Mouse (Mus musculus): ENCODE results near the gene P2rx4. TPM values are rescaled to one million over a fixed set of nuclear protein-coding genes. Genes with fewer than 3 reads are reported as not detected.

P2rx4 gene
- polyA plus RNA-seq (2012; rRNA removed), result 10.0 and 11.9 TPM in 2 replicates

GRCm38 (mm10) chr5:122707276-122708181 is at the start of gene P2rx4:
Gene P2rx4, plus strand, starts transcription at chr5:122707544.

Other genes with a start within 250 kb of the P2rx4 start
- gene Atp2a2, start 205.3 kb upstream of the P2rx4 start, polyA plus RNA-seq (2012; rRNA removed), result 102 and 113 TPM in 2 replicates
- 29.1 and 31.4 TPM in 2 replicates for gene Ift81, start 93.0 kb upstream of the P2rx4 start, polyA plus RNA-seq (2012; rRNA removed)
- 4.3 and 6.2 TPM in 2 replicates for gene P2rx7, start 63.6 kb upstream of the P2rx4 start, polyA plus RNA-seq (2012; rRNA removed)
- 50.2 and 53.3 TPM in 2 replicates for gene Camkk2, start 71.9 kb downstream of the P2rx4 start, polyA plus RNA-seq (2012; rRNA removed)
- gene Anapc5, start 113.8 kb downstream of the P2rx4 start, polyA plus RNA-seq (2012; rRNA removed), result 648 and 686 TPM in 2 replicates
- gene Rnf34, start 142.5 kb downstream of the P2rx4 start, polyA plus RNA-seq (2012; rRNA removed), result 33.9 and 38.7 TPM in 2 replicates

Measured in central nervous system, embryonic 14 days (tissue).